Mouse (Mus musculus) T-cell, adult 2 months (primary cell): ENCODE data around the gene Adm2.
A peak's percentile ranks its signal among the peaks of the same experiment; 100 is the strongest.

ENCODE experiments used
- DNase-seq: peaks from one replicate; pipeline ENCODE4 v3.0.0; 2022; ENCODE audit warnings: low spot score

Adm2 gene

DNA sequence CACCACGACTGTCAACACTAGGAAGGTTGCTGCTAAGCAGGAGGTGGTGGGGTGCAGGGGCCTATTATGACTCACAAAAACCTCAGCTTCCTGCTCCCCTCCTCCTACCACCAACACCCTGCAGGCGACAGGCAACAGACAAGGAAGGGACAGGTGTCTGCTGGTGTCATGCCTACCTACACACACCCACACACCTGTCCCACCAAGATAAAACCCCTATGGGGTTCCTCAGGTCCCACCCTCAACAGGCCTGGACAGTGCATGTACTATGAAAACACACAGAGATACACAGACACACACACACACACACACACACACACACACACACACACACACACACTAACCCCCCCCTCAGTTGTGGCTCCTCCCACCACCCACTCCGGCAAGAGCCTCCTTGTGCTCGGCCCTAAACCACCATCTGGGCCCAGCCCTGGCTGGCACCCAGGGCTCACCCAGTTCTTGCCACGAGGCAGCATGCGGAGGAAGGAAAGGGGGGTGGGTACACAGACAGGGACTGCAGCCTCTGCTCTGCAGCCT lies 12.5 kb upstream of the Adm2 start:
- peak; percentile 88 for DNase-seq

DNA sequence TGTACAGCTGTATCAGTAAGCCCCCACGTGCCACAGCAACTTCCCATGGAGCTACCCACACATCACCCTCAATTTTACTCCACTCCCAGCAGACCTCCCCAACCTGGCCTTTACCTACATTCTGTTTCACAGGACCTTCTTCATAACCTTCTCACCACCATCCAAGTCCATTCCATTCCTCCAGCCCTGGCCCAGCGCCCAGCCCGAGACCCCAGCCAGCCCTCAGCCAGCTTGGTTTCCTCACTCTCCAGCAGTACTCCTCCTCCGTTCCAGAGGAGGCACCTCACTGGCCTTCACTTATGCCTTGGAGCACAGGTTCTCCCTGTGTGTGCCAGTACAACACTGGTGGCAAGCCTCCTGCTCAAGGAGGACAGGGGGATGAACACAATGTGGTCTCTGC lies 9.2 kb upstream of the Adm2 start:
- DNase-seq = no peak

DNA sequence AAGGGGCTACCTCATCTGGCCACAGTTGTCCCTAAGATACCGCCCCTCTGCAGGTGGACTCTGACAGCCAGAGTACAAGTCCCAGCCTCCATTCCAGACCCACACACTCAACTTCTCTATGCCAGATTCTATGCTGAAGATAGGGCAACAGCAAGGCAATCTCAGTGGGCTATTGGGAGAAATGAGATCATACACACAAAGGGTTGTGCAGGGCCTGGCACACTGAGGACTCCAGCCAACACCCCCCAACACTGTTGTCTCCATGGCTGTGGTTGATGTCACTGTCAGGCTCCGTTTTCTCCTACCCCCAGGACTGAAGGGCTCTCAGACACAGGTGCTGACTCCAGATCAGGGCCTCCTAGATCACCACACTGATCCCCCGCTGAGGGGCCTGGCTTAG lies 8.4 kb upstream of the Adm2 start:
- DNase-seq = no peak

DNA sequence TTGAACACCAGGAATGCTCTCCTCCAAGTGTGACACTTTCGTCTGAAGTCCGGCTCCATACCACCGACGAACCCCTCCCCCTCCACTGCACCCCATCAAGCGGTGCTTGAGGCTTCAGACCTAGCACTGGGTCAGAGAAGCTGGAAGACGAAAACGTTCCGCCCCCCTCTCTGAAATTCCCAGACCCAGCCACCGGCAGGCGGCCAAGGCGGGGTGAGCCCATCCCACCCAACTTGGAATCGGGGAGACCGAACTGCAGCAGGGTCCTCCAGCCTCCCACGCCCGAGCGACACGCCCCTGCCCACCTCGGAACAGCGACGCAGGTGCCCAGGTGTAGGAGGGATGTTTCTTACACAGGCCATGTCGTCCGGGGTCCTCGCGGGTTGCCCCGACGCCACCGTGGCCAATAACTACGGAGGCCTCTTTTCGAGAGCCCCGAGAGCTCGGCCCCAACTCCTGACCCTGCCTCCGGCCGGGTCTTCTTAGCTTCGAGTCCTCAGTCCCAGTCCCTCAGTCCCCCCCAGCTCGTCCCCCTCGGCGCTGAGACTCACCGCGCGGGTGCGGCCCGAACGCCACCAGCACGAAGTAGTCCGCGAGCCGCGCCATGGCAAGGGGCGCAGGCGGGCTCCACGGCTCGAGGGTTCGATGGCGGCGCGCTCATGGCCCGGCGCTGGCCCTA lies 7.9 kb upstream of the Adm2 start:
- no peak for DNase-seq

DNA sequence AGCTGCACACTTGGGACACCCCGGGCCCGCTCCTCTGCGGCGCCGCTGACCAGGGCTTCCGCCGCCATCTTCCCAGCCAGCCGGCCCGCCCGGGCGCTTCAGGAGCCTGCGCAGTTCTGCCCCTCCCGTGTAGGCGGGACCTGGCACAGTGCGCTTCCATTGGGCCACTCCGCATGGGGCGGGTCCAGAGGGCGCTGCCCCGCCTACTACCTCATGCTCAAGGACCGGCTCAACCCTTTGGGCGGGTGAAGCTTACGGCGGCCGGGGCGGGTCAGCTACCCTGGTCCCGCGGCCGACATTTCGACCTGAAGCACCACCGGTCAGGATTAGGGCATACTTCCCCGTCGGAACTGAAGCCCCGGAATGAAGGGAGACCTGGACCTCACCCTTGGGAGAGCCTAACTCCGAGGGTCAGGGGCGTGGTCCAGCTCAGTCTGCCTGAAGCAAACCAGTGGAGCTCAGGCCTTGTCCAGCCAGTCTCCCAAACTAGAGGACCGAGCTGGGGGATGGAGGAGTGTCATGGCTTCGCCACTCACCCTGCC lies 7.3 kb upstream of the Adm2 start, which contains the start of gene Sbf1:
TSS of gene Sbf1 (minus strand) at position 122 of the 542 bp plus-strand sequence.
- DNase-seq = peak; percentile 96

DNA sequence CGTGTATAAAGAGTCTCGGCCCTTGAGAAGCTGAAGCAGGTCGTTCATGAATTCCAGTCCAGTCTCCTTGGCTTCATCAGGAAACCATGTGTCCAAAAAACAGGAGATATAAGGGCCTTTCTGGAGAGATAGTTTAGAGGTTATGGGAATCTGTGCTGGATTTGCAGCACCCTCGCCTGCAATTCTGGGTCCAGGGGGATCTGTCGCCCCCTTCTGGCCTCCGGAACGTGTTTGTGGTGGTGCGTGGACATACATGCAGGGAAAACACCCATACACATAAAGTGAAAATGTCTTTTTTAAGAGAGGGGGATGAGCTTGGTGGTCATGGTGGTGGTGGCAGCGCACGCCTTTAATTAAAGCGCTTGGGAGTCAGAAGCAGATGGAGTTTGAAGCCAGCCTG lies 6.4 kb upstream of the Adm2 start:
- no peak for DNase-seq

DNA sequence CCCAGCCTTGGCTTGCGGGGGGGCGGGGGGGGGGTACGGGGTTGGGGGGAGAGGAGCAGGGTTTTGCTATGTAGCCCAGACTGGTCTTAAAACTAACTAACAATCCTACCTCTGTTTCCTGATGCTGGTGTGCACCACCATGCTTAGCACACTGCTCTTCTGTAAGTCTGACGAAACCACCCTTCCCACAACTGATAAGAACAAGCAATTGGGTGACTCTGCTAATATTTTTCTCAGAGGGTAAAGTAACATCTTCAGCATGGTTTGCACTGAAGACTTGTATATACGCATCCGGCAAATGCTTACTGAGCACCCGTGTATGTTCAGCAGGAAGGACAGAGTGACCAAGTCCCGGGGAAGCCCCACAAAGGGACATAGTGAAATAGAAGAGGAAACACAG lies 1.3 kb upstream of the Adm2 start:
- no peak for DNase-seq

DNA sequence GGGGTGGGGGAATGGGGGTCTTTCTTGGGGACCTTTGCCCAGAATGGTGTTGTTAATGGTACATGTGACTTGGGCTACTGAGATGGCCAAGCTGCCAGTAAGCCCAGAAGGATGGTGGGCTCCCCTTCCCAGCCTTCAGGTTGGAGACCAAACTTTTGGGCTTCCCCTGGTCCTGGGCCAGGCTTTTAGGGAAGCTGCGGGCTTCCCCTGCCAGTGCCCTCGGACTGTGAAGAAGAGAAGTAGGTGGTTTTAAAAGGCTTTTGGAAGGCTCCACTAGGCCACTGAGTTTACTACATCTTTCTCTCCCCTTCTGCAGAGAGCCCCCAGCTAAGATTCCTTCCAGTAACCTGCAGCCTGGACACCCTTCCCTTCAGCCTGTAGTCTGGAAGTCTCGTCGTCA lies 1.1 kb downstream of the Adm2 start:
- DNase-seq = no peak

DNA sequence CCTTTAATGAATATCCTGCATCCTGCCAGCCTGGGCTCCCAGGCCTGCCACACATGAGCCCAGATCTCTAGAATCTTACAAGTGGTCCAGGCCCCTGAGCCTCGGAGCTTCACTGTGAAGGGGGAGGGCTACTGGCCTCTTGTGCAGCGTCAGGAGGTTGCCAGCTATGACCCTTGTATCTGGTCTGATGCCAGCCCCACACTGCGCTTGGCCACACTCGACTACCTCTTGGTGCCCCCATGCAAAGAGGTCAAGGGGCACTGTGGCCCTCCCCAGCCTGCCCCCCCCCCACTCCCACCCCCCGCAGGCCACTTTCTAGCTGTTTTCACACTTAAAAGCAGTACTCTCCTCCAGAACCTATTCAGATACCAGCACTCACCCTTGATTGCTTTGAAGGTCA lies 3.9 kb downstream of the Adm2 start:
- no peak for DNase-seq

DNA sequence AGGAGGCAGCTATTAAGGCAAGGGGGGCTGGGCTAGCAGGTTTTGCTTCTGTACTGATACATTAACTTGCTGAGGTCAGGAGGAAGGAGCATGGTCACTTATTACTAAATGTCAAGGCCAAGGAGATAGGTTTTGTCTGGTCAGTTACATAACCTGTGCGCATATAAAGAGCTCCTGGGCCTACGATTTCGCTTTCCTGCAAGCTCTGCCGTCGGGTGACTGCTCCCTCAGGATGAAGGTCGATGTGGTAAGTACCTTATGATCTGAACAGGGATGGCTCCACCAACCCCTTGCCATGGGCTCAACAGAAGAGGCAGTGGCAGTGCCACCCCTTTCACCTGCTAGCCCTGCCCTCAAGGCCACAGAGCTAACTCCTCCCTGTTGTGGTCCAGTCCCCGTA lies 11.8 kb downstream of the Adm2 start, which contains the start of gene Miox:
TSS of gene Miox (plus strand) at position 128 of the 400 bp plus-strand sequence.
- DNase-seq = no peak

DNA sequence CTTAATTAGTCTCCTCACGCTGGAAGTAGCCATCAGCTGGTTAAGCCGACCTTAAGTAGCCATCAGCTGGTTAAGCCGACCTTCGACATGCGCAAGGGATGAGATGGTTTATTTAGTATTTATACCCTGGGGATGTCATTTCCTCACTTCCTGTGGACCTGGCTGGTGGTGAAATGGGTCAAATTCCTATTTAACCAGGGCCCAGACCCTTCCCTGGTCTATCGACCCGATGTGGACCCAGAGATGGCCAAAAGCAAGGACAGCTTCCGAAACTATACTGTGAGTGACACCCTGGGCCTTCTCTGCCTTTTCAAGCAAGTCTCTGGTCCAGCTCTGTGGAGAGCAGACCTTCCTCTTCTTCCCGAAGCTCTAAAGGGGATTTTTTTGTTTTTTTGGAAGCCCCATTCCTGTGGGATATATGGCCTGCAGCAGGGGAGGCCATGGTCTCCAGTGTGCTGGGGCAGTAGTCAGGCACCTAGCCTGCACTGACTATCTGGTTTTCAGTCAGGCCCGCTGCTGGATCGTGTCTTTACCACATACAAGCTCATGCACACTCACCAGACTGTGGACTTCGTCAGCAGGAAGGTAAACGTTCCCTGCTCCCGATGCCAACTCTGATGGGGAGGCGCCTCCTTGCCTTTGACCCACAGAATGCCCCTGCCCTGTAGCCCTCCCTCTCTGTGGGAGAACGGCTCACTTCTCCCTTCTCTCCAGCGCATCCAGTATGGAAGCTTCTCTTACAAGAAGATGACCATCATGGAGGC lies 12.4 kb downstream of the Adm2 start:
- no peak for DNase-seq

DNA sequence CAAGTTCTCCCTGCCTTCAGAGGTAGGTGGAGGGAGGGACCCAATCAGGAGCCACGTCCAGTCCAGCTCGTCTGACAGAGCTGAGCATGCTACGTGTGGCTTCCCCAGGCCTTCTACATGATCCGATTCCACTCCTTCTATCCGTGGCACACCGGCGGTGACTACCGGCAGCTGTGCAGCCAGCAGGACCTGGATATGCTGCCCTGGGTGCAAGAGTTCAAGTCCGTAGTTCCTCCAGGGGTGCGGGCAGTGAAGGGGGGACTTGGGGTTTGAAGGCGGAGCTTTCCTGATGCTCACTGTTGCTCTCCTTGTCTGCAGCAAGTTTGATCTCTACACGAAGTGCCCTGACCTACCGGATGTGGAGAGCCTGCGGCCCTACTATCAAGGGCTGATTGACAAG lies 13.9 kb downstream of the Adm2 start:
- no peak for DNase-seq

DNA sequence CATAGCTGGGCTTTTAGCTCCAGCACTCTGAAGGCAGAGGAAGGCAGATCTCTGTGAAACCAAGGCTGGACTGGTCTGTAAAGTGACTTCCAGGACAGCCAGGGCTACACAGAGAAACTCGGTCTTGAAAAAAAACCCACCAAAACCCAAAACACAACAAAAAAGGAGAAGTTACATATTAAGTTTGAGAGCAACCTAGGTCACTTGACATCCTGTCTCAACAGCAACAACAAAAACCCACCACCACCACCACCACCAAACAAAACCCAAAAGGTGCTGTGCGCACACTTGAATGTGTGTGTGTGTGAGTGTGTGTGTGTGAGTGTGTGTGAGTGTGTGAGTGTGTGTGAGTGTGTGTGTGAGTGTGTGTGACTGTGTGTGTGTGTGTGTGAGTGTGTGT lies 17.2 kb downstream of the Adm2 start:
- no peak for DNase-seq

DNA sequence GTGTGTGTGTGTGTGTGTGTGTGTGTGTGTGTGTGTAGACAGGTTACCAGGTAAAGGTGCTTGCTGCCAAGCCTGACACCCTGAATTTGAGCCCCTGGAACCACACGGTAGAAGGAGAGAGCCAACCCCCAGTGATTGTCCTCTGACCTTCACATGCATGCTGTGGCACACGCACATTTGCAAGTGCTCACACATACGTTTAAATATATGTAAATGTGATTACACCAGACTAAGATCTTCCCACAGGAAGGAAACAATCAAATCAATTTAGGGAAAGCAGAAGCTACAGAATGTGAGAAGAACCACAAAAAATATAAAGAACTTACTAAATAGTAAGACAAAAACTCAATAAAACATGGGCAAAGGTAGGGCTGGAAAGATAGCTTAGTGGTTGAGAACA lies 17.6 kb downstream of the Adm2 start:
- no peak for DNase-seq

DNA sequence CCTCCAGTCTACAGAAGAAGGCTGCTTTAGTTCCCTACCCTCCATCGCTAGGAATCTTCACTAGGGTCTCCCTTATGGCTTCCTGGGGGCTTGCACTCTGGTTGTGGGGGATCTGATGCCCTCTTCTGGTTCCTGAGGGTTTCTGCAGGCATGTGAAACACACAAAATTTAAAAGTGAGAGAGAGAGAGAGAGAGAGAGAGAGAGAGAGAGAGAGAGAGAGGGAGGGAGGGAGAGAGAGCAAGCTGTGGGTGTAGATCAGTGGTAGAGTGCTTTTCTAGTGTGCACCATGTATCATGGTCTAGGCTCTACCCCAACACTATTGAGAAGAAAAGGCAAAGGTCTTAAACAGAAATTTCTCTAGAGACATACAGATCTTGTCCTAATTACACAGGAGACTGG lies 19.2 kb downstream of the Adm2 start:
- DNase-seq = no peak

DNA sequence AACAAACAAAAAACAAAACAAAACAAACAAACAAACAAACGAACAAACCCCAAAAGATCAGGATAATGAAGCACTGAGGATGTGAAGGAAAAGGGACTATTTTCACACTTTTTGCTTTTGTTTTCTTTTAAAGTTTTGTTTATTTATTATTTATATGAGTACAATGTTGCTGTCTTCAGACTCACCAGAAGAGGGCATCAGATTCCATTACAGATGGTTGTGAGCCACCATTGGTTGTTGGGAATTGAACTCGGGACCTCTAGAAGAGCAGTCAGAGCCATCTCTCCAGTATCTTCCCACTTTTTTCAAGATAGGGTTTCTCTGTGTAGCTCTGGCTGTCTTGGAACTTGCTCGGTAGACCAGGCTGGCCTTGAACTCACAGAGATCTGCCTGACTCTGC lies 20.8 kb downstream of the Adm2 start:
- no peak for DNase-seq

DNA sequence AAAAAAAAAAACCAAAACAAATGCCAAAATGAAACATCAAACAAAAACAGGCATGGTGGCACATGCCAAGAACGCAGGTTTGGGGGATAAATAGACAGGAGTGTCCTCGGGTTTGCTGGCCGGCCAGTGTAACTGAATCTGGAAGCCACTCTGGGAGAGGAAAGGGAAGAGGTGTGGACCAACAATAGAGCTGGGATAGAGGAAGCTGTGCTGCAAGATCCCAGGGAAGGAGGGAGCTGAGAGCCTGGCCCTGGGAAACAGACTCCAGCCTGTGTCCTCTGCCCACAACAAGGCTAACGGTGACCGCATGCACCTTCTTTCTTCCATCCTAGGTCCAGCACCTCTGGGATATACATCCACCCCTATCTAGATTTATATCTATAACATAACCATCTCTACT lies 27.9 kb downstream of the Adm2 start:
- DNase-seq = no peak

DNA sequence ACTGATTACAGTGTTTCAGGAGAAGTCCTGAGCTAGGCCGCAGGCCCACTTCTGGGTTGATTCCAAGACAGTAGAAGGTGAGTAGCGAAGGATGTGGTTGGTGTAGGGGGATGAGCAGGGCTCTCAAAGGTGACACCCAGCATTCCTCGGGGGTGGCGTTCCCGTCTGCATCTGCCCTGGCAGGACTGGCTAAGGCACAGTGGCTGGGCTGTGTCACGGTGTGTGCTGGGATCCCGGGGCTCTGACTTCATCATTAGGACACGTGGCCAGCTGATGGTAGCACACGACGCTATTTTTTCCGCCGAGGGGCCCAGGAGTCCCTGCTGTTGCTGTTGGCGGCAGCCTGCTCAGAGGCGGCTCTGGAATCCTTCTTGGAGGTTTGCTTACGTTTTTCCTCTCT lies 28.8 kb downstream of the Adm2 start:
- DNase-seq = no peak

DNA sequence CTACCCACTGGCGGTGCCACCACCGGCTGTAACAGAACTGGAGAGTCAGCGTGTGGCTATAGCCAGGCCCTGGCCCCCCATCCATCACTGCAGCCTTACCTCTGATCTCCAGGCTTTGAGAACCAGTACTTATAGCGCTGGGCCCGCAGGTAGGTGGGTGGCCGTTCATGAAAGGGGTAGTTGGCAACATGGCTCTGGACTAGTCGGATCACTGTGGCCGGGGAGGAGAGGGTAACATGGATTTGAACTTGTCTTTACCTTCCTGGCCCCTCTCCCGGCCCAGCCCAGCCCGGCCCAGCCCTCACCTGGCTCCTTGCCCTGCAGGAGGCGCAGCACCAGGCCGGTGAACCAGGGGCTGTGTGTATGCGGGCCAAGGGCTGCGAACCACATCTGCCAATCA lies 29.5 kb downstream of the Adm2 start:
- no peak for DNase-seq

DNA sequence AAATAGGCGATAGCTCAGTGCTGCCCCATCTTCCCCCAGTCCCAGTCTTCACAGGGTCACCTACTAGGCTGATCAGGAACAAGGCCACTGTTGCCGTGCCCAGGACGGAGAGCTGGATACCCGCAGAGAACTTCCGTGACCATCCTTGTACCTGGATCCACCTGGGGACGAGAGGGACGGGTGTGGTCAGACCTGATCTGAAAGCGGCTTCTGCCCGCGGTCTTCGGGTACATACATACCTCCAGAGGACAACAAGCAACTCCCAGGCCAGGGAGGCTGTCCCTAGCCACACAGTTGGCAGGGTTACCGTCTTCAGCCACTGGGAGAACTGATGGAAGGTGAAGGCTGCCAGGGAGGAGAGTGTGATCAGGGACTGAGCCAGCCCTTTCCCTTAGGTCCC lies 30.3 kb downstream of the Adm2 start:
- no peak for DNase-seq

DNA sequence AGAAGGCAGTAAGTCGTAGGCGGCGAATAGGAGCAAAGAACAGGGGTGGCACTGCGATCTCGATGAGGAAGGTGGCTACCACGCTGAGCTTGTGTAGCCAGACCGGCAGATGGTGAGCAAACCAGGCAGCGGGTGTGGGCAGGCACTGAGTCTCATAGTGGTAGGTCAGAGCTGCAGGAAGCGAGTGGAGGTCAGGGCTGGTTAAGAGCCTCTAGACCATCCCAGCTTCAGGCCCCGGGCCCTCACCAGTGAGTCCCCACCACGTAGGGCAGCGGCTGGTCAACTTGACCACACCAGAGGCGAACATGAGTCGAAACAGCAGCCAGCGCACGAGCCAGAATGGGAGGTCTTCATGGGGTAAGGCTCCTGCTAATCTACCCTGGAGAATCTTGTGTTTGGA lies 31.3 kb downstream of the Adm2 start:
- no peak for DNase-seq

DNA sequence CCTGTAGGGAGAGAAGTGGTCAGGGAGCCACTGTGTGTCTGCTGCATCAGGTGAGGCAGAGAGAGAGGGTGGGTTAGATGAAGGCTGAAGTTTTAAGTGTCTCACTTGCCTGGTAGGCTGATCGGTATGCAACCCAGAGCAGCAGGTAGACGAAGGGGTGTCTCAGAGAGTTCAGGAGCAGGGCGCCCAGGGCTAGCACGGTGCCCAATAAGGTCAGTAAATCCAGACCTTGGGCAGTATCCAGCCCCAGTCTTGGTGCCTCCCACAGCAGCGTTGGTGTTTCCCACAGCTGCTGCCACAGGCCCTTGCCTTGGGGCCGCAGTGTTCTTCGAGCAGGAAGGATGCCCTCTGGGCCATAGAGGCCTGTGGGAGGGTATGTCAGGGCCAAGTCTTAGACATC lies 31.9 kb downstream of the Adm2 start:
- no peak for DNase-seq
